ENCODE assay signal across 11 mouse cellular contexts in the genomic region with DNA sequence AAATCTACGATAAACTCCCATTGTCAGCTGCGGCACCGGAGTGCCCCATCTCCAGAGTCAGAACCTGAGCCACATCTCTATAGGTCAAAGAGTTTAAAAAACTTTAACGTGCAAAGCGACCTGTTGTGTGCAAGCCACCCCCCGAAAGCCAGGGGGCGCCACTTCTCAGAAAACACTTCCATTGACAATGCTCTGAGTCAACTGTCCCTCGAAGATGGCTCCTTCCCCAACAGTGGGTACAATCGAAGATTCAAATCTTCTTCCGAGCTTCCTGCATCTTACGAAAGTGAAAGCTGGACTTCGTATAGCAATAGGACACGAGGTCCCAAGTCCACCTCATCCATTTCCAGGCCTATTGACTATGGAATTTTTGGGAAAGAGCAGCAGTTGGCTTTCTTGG. TPM values are rescaled to one million over a fixed set of nuclear protein-coding genes. Genes with fewer than 3 reads are reported as not detected.
DNase-seq lines count a peak whose midpoint lies in the region; ATAC-seq and TF ChIP-seq lines count a peak whose summit lies in the region.
"Had no signal": no experiment of that assay in that cellular context is flagged by ENCODE, and none has a peak within 500 bp of the region (broad histone marks: within the 10 kb centered on the region; RNA-seq: fewer than 3 reads in every experiment).

No protein-coding gene starts in this region.

- H3K4me3 ChIP-seq in cerebellum, adult 2 months (replicated peaks; ENCODE audit: insufficient read depth, low read depth, low read length) = no peak overlapping the region
- no peak overlapping the region for H3K4me3 ChIP-seq in spleen, adult 2 months (ENCODE audit: extremely low read depth, insufficient read depth, insufficient read length)
- no peak overlapping the region for H3K4me3 ChIP-seq in midbrain, embryonic 16.5 days (ENCODE audit: low read depth, low read length)
- no peak overlapping the region for H3K4me3 ChIP-seq in forebrain, embryonic 12.5 days (replicated peaks)
- H3K4me3 ChIP-seq: embryonic facial prominence, embryonic 13.5 days had no signal

- WGBS in cerebellum, adult 2 months = 85% methylated on average over 13 of the region's 13 CpGs
- 87% methylated on average over 13 of the region's 13 CpGs for WGBS in spleen, adult 2 months
- WGBS in midbrain, embryonic 16.5 days = 83% methylated on average over 13 of the region's 13 CpGs
- 86% methylated on average over 13 of the region's 13 CpGs for whole genome bisulfite sequencing in forebrain, embryonic 12.5 days

- no peak for DNase-seq in cerebellum, adult 2 months
- no peak for DNase-seq in cerebellum, adult 8-10 months
- no peak for DNase-seq in spleen, adult 2 months (ENCODE audit: low read depth in 1 of 2, low spot score in 2 of 2)
- no peak for DNase-seq in spleen, adult 12 weeks (ENCODE audit: low spot score)
- DNase-seq in lung, postnatal 10 days = peak; percentile 25
- DNase-seq in thymus, postnatal 4 days = peak; percentile 75
- DNase-seq: kidney, adult 8-10 months; right cerebral cortex, adult 18-20 months had no signal

- TF ChIP-seq CTCF in cerebellum, adult 2 months (IDR thresholded peaks at IDR 0.05; ENCODE audit: borderline replicate concordance, insufficient read depth, low read depth, low read length) = peak; percentile 41; the same call in 1 of the 2 replicates
- TF ChIP-seq CTCF in spleen, adult 2 months (IDR thresholded peaks at IDR 0.05; ENCODE audit: extremely low read depth, insufficient read depth, insufficient read length, insufficient replicate concordance) = 0 out of 2 replicates have a peak, but pooled peaks have one; percentile 15

- no peak overlapping the region for H3K4me2 ChIP-seq in midbrain, embryonic 16.5 days (ENCODE audit: low read length)
- no peak overlapping the region for H3K4me2 ChIP-seq in forebrain, embryonic 12.5 days
- H3K4me2 ChIP-seq: embryonic facial prominence, embryonic 13.5 days had no signal

- no peak overlapping the region; the same call in 1 of the 2 replicates for H3K27ac ChIP-seq in cerebellum, adult 2 months (ENCODE audit: insufficient read depth, low read length)
- H3K27ac ChIP-seq in spleen, adult 2 months (ENCODE audit: insufficient read depth, low read length) = no peak overlapping the region
- H3K27ac ChIP-seq in midbrain, embryonic 16.5 days (ENCODE audit: low read length) = no peak overlapping the region
- no peak overlapping the region for H3K27ac ChIP-seq in forebrain, embryonic 12.5 days
- H3K27ac ChIP-seq: embryonic facial prominence, embryonic 13.5 days had no signal

- no peak overlapping the region for H3K9ac ChIP-seq in midbrain, embryonic 16.5 days (ENCODE audit: low read depth, low read length)
- H3K9ac ChIP-seq in forebrain, embryonic 12.5 days = no peak overlapping the region
- H3K9ac ChIP-seq: embryonic facial prominence, embryonic 13.5 days had no signal

- ATAC-seq in midbrain, embryonic 16.5 days = no peak
- ATAC-seq in forebrain, embryonic 12.5 days (ENCODE audit: low FRiP score) = no peak

- H3K36me3 ChIP-seq in spleen, adult 2 months (ENCODE audit: control insufficient read depth, insufficient read depth, low read length) = no peaks in the 10 kb centered on the region
- no peaks in the 10 kb centered on the region for H3K36me3 ChIP-seq in midbrain, embryonic 16.5 days (ENCODE audit: control insufficient read depth, insufficient read depth, low read length)
- H3K36me3 ChIP-seq in forebrain, embryonic 12.5 days (replicated peaks) = no peaks in the 10 kb centered on the region
- H3K36me3 ChIP-seq: embryonic facial prominence, embryonic 13.5 days had no signal

- no peaks in the 10 kb centered on the region for H3K9me3 ChIP-seq in midbrain, embryonic 16.5 days (replicated peaks; ENCODE audit: control insufficient read depth, low read length, poor library complexity, severe bottlenecking)
- no peaks in the 10 kb centered on the region for H3K9me3 ChIP-seq in forebrain, embryonic 12.5 days
- H3K9me3 ChIP-seq: embryonic facial prominence, embryonic 13.5 days had no signal

- no peaks in the 10 kb centered on the region for H3K27me3 ChIP-seq in cerebellum, adult 2 months (ENCODE audit: control insufficient read depth, insufficient read depth, low read length)
- H3K27me3 ChIP-seq in spleen, adult 2 months (ENCODE audit: control insufficient read depth, insufficient read depth, low read length) = no peaks in the 10 kb centered on the region
- H3K27me3 ChIP-seq in midbrain, embryonic 16.5 days (ENCODE audit: control insufficient read depth, insufficient read depth, low read depth, low read length) = no peaks in the 10 kb centered on the region
- H3K27me3 ChIP-seq in forebrain, embryonic 12.5 days = no peaks in the 10 kb centered on the region
- H3K27me3 ChIP-seq: embryonic facial prominence, embryonic 13.5 days had no signal

- TF ChIP-seq POLR2A in cerebellum, adult 2 months (IDR thresholded peaks at IDR 0.05; ENCODE audit: borderline replicate concordance, insufficient read depth, low read length) = no peak
- no peak for TF ChIP-seq POLR2A in spleen, adult 2 months (IDR thresholded peaks at IDR 0.05; ENCODE audit: low read depth, low read length)

- H3K4me1 ChIP-seq in cerebellum, adult 2 months (ENCODE audit: control insufficient read depth, insufficient read depth, low read length) = peaks cover 9% of the 10 kb centered on the region
- no peaks in the 10 kb centered on the region for H3K4me1 ChIP-seq in spleen, adult 2 months (ENCODE audit: control insufficient read depth, insufficient read depth, insufficient read length)
- no peaks in the 10 kb centered on the region for H3K4me1 ChIP-seq in midbrain, embryonic 16.5 days (ENCODE audit: control insufficient read depth, insufficient read depth, low read length)
- H3K4me1 ChIP-seq in forebrain, embryonic 12.5 days = no peaks in the 10 kb centered on the region
- H3K4me1 ChIP-seq: embryonic facial prominence, embryonic 13.5 days had no signal

RNA-seq across cellular contexts. Expression of a gene that starts 7.0 kb away (rescaled TPM):
- polyA plus RNA-seq in cerebellum, adult 2 months (2012; rRNA removed) = 3.0 and 3.5 TPM in 2 replicates
- 1.7 and 1.9 TPM in 2 replicates for polyA plus RNA-seq in spleen, adult 2 months (2012; rRNA removed)
- 5.2 and 5.9 TPM in 2 replicates for polyA plus RNA-seq in midbrain, embryonic 16.5 days (2015; fragmentation: Nextera tagmentation; extraction: Ambion mirVana)
- 7.4 and 8.1 TPM in 2 replicates for polyA plus RNA-seq in forebrain, embryonic 12.5 days (2016; fragmentation: Nextera tagmentation; extraction: Ambion mirVana)

RNA-seq across cellular contexts. Expression of a gene that starts 25.3 kb away (rescaled TPM):
- 0.54 and 0.81 TPM in 2 replicates for polyA plus RNA-seq in cerebellum, adult 2 months (2012; rRNA removed)
- 0.02 and 0.06 TPM in 2 replicates for polyA plus RNA-seq in spleen, adult 2 months (2012; rRNA removed)
- 0.27 and 0.28 TPM in 2 replicates for polyA plus RNA-seq in midbrain, embryonic 16.5 days (2015; fragmentation: Nextera tagmentation; extraction: Ambion mirVana)
- polyA plus RNA-seq in forebrain, embryonic 12.5 days (2016; fragmentation: Nextera tagmentation; extraction: Ambion mirVana) = 0.11 and 0.32 TPM in 2 replicates

Comparison
In these comparisons a context has a peak if more than half of its experiments do, and no peak if none do; other contexts are left out.
1. DNase-seq: peak in lung, postnatal 10 days (single experiment) and thymus, postnatal 4 days (single experiment); none in cerebellum, adult 2 months (0 of 2), cerebellum, adult 8-10 months (single experiment), spleen, adult 2 months (0 of 2) and spleen, adult 12 weeks (single experiment).